ENCODE assay signal across 8 mouse cellular contexts in the genomic region with DNA sequence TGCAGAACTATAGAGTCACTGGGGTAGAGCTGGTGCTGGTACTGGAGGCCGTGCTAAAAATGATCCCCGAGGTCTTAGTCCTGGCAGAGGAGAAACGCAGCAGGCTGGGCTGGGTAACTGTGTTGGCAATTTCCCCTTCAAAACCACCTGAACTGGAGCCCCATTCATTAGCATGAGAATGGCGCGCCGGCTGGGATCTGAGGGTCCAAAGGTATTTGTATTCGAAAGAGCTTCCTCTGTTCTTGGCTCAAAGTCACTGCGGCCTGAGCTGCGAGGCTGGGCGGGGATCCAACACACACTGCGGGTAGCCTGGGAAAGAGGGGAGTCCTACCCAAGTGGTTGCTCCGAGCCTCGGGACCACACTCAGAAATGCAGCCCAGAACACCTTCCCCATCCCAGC. TPM values are rescaled to one million over a fixed set of nuclear protein-coding genes. Genes with fewer than 3 reads are reported as not detected.
DNase-seq lines count a peak whose midpoint lies in the region; ATAC-seq and TF ChIP-seq lines count a peak whose summit lies in the region.

No protein-coding gene starts in this region.

- H3K9me3 ChIP-seq in hindbrain, embryonic 16.5 days (ENCODE audit: control insufficient read depth, low read length): no peaks in the 10 kb centered on the region
- H3K9me3 ChIP-seq in midbrain, embryonic 11.5 days (ENCODE audit: control insufficient read depth, low read length): no peaks in the 10 kb centered on the region

- H3K4me3 ChIP-seq in gastrocnemius, adult 2 months: no peak overlapping the region
- no peak overlapping the region for H3K4me3 ChIP-seq in hindbrain, embryonic 16.5 days (ENCODE audit: low read length)
- H3K4me3 ChIP-seq in midbrain, embryonic 11.5 days (ENCODE audit: low read depth, low read length): no peak overlapping the region

- H3K27me3 ChIP-seq in hindbrain, embryonic 16.5 days (replicated peaks; ENCODE audit: control insufficient read depth, insufficient read depth, low read length): no peaks in the 10 kb centered on the region
- H3K27me3 ChIP-seq in midbrain, embryonic 11.5 days (ENCODE audit: control insufficient read depth, insufficient read depth, low read length): no peaks in the 10 kb centered on the region; the same call in 1 of the 2 replicates

- H3K4me2 ChIP-seq in hindbrain, embryonic 16.5 days (ENCODE audit: low read length): no peak overlapping the region; the same call in 1 of the 2 replicates
- peak overlapping the region; percentile 20; the same call in 1 of the 2 replicates for H3K4me2 ChIP-seq in midbrain, embryonic 11.5 days

- peak; percentile 13 for DNase-seq in gastrocnemius, postnatal 14 days
- DNase-seq in gastrocnemius, adult 2 months: no peak
- peak; percentile 82 to 89 for DNase-seq in cerebellum, postnatal 10 days
- peak; percentile 90 for DNase-seq in midbrain, embryonic 11.5 days (ENCODE audit: low spot score, missing footprints)
- DNase-seq in ovary, postnatal 10 days (ENCODE audit: low spot score): no peak
- DNase-seq in spleen, adult 18-20 months: no peak
- DNase-seq in thymus, postnatal 10 days (ENCODE audit: low spot score in 2 of 2): no peak

- H3K9ac ChIP-seq in hindbrain, embryonic 16.5 days (ENCODE audit: low read depth, low read length): no peak overlapping the region; the same call in 1 of the 2 replicates
- H3K9ac ChIP-seq in midbrain, embryonic 11.5 days (ENCODE audit: low read length): no peak overlapping the region

- peaks cover 32% of the 10 kb centered on the region for H3K4me1 ChIP-seq in hindbrain, embryonic 16.5 days (ENCODE audit: control insufficient read depth, insufficient read depth, low read depth, low read length)
- H3K4me1 ChIP-seq in midbrain, embryonic 11.5 days (ENCODE audit: control insufficient read depth, insufficient read depth, low read length): peaks cover 10% of the 10 kb centered on the region

- peak; percentile 74 for ATAC-seq in hindbrain, embryonic 16.5 days
- no peak for ATAC-seq in midbrain, embryonic 11.5 days (ENCODE audit: low FRiP score)

- no peaks in the 10 kb centered on the region for H3K36me3 ChIP-seq in hindbrain, embryonic 16.5 days (ENCODE audit: control insufficient read depth, insufficient read depth, low read length)
- H3K36me3 ChIP-seq in midbrain, embryonic 11.5 days (ENCODE audit: control insufficient read depth, insufficient read depth, low read length): no peaks in the 10 kb centered on the region

- intact Hi-C loops in gastrocnemius, postnatal 14 days (cut with DNase I; ENCODE audit: low total_unique reads): no loop called here
- intact Hi-C loops in gastrocnemius, adult 2 months (cut with DNase I): no loop called here

- no peak for TF ChIP-seq CTCF in gastrocnemius, adult 2 months (IDR thresholded peaks at IDR 0.05)

- H3K27ac ChIP-seq in gastrocnemius, adult 2 months: no peak overlapping the region
- peak overlapping the region; percentile 23; the same call in 1 of the 2 replicates for H3K27ac ChIP-seq in hindbrain, embryonic 16.5 days (ENCODE audit: low read depth, low read length)
- H3K27ac ChIP-seq in midbrain, embryonic 11.5 days (ENCODE audit: low read depth, low read length): no peak overlapping the region

- WGBS in hindbrain, embryonic 16.5 days: 3% methylated on average over 13 of the region's 13 CpGs
- WGBS in midbrain, embryonic 11.5 days: 8% methylated on average over 13 of the region's 13 CpGs

RNA-seq across cellular contexts. Expression of a gene that starts 32.6 kb away (rescaled TPM):
- 1 to 10 TPM; 6.4 to 7.1 TPM for total RNA-seq in gastrocnemius, postnatal 14 days (2021)
- 10 to 100 TPM; 17.3 to 20.1 TPM for total RNA-seq in gastrocnemius, adult 2 months (2021)
- polyA plus RNA-seq in hindbrain, embryonic 16.5 days (2015; fragmentation: Nextera tagmentation; extraction: Ambion mirVana): 8.5 and 9.6 TPM in 2 replicates
- polyA plus RNA-seq in midbrain, embryonic 11.5 days (2014; fragmentation: Nextera tagmentation; extraction: Ambion mirVana): 1.4 and 1.8 TPM in 2 replicates

Comparison
In these comparisons a context has a peak if more than half of its experiments do, and no peak if none do; other contexts are left out.
1. DNase-seq: peak in gastrocnemius, postnatal 14 days (single experiment), cerebellum, postnatal 10 days (2 of 2) and midbrain, embryonic 11.5 days (single experiment); none in gastrocnemius, adult 2 months (single experiment), ovary, postnatal 10 days (single experiment), spleen, adult 18-20 months (0 of 2) and thymus, postnatal 10 days (0 of 2).